Comparison of ENCODE assay signal across 17 mouse cellular contexts in genomic region chr11:32505091-32505739, GRCm38 (mm10). TPM values are rescaled to one million over a fixed set of nuclear protein-coding genes. Genes with fewer than 3 reads are reported as not detected.
DNase-seq lines count a peak whose midpoint lies in the region; ATAC-seq and TF ChIP-seq lines count a peak whose summit lies in the region.
"Had no signal": no experiment of that assay in that cellular context is flagged by ENCODE, and none has a peak within 500 bp of the region (broad histone marks: within the 10 kb centered on the region; RNA-seq: fewer than 3 reads in every experiment).

No protein-coding gene starts in this region.

- no peaks in the 10 kb centered on the region for H3K79me2 ChIP-seq in liver, adult 2 months (ENCODE audit: control insufficient read depth, insufficient read depth, low read length)
- no peaks in the 10 kb centered on the region for H3K79me2 ChIP-seq in myocyte (ENCODE audit: control insufficient read depth, insufficient read depth)

- H3K4me1 ChIP-seq in heart, embryonic 13.5 days = peaks cover 20% of the 10 kb centered on the region
- 0 out of 2 replicates have a peak, but pooled peaks cover 2% of the 10 kb centered on the region for H3K4me1 ChIP-seq in liver, adult 2 months (ENCODE audit: control insufficient read depth, insufficient read depth, low read length)
- H3K4me1 ChIP-seq in liver, embryonic 11.5 days (replicated peaks; ENCODE audit: control insufficient read depth, insufficient read depth, low read length) = peaks cover 6% of the 10 kb centered on the region; the same call in 1 of the 2 replicates
- peaks cover 4% of the 10 kb centered on the region; the same call in 1 of the 2 replicates for H3K4me1 ChIP-seq in cortical plate, adult 2 months (ENCODE audit: control insufficient read depth, insufficient read depth, low read length)
- H3K4me1 ChIP-seq in intestine, embryonic 15.5 days (replicated peaks) = no peaks in the 10 kb centered on the region
- H3K4me1 ChIP-seq: midbrain, embryonic 10.5 days had no signal

- TF ChIP-seq POLR2A in liver, adult 2 months (IDR thresholded peaks at IDR 0.05; ENCODE audit: extremely low read depth, insufficient read depth, low read length) = no peak
- TF ChIP-seq POLR2A in cortical plate, adult 2 months (IDR thresholded peaks at IDR 0.05; ENCODE audit: extremely low read depth, insufficient read depth, low read length) = no peak
- TF ChIP-seq POLR2A in myocyte (IDR thresholded peaks at IDR 0.05; ENCODE audit: insufficient read length, low read depth) = no peak

- no peak overlapping the region for H3K4me2 ChIP-seq in heart, embryonic 13.5 days
- no peak overlapping the region for H3K4me2 ChIP-seq in liver, embryonic 11.5 days
- peak overlapping the region; percentile 59 for H3K4me2 ChIP-seq in myocyte (ENCODE audit: low read depth)
- no peak overlapping the region for H3K4me2 ChIP-seq in intestine, embryonic 15.5 days (replicated peaks)

- H3K9me3 ChIP-seq in heart, embryonic 13.5 days = no peaks in the 10 kb centered on the region
- H3K9me3 ChIP-seq in liver, embryonic 11.5 days (ENCODE audit: control insufficient read depth, low read length) = no peaks in the 10 kb centered on the region
- H3K9me3 ChIP-seq in intestine, embryonic 15.5 days = no peaks in the 10 kb centered on the region
- H3K9me3 ChIP-seq: midbrain, embryonic 10.5 days had no signal

- no peak overlapping the region for H3K9ac ChIP-seq in heart, embryonic 13.5 days
- no peak overlapping the region for H3K9ac ChIP-seq in liver, adult 2 months (ENCODE audit: low read depth, low read length)
- H3K9ac ChIP-seq in liver, embryonic 11.5 days (ENCODE audit: low read depth, low read length) = no peak overlapping the region
- no peak overlapping the region for H3K9ac ChIP-seq in intestine, embryonic 15.5 days

- 62% methylated on average over 7 of the region's 7 CpGs for WGBS in heart, embryonic 13.5 days
- 33% methylated on average over 7 of the region's 7 CpGs for WGBS in liver, adult 2 months
- 74% methylated on average over 7 of the region's 7 CpGs for WGBS in liver, embryonic 11.5 days
- 73% methylated on average over 7 of the region's 7 CpGs for WGBS in intestine, embryonic 15.5 days

- H3K27me3 ChIP-seq in heart, embryonic 13.5 days (replicated peaks) = no peaks in the 10 kb centered on the region
- no peaks in the 10 kb centered on the region for H3K27me3 ChIP-seq in liver, adult 2 months (ENCODE audit: control insufficient read depth, insufficient read depth, low read length)
- no peaks in the 10 kb centered on the region for H3K27me3 ChIP-seq in liver, embryonic 11.5 days (replicated peaks; ENCODE audit: control insufficient read depth, insufficient read depth, low read length)
- H3K27me3 ChIP-seq in myocyte (ENCODE audit: control insufficient read depth, insufficient read depth, insufficient read length) = no peaks in the 10 kb centered on the region
- no peaks in the 10 kb centered on the region for H3K27me3 ChIP-seq in intestine, embryonic 15.5 days (replicated peaks)
- H3K27me3 ChIP-seq: Patski had no signal

- H3K4me3 ChIP-seq in heart, embryonic 13.5 days = no peak overlapping the region
- H3K4me3 ChIP-seq in liver, adult 2 months (ENCODE audit: insufficient read depth, low read depth, low read length) = no peak overlapping the region
- H3K4me3 ChIP-seq in liver, embryonic 11.5 days (ENCODE audit: low read depth, low read length) = no peak overlapping the region
- no peak overlapping the region for H3K4me3 ChIP-seq in cortical plate, adult 2 months (ENCODE audit: insufficient read depth, low read length)
- no peak overlapping the region for H3K4me3 ChIP-seq in myocyte
- no peak overlapping the region for H3K4me3 ChIP-seq in intestine, embryonic 15.5 days (replicated peaks)
- H3K4me3 ChIP-seq: midbrain, embryonic 10.5 days had no signal

- TF ChIP-seq CTCF in liver, adult 2 months (IDR thresholded peaks at IDR 0.05; ENCODE audit: low read depth, low read length) = no peak
- no peak for TF ChIP-seq CTCF in cortical plate, adult 2 months (IDR thresholded peaks at IDR 0.05; ENCODE audit: extremely low read depth, insufficient read depth, low read length)

- no peak for DNase-seq in heart, postnatal 14 days
- peak; percentile 66 for DNase-seq in liver, adult 2 months (ENCODE audit: extremely low read depth, low read depth, low spot score)
- no peak for DNase-seq in liver, embryonic 11.5 days (ENCODE audit: low spot score)
- DNase-seq: cerebellum, adult 2 months; kidney, postnatal 14 days; lung, postnatal 10 days; right cerebral cortex, postnatal 14 days; thymus, adult 2 months had no signal

- 0 out of 2 replicates have a peak overlapping the region, but pooled peaks have one; percentile 25 for H3K27ac ChIP-seq in heart, embryonic 13.5 days (replicated peaks)
- H3K27ac ChIP-seq in liver, adult 2 months (replicated peaks; ENCODE audit: insufficient read depth, low read depth, low read length) = no peak overlapping the region
- no peak overlapping the region for H3K27ac ChIP-seq in liver, embryonic 11.5 days (ENCODE audit: low read depth, low read length)
- H3K27ac ChIP-seq in cortical plate, adult 2 months (ENCODE audit: insufficient read depth, low read length) = peak overlapping the region; percentile 53; the same call in 1 of the 2 replicates
- no peak overlapping the region for H3K27ac ChIP-seq in intestine, embryonic 15.5 days
- H3K27ac ChIP-seq: hindbrain, postnatal 0 days; midbrain, embryonic 10.5 days had no signal

- H3ac ChIP-seq in myocyte (ENCODE audit: control insufficient read depth, insufficient read length) = no peak overlapping the region

- intact Hi-C loops in heart, postnatal 14 days (cut with DNase I) = no loop called here

- H3K36me3 ChIP-seq in heart, embryonic 13.5 days = peaks cover 18% of the 10 kb centered on the region
- no peaks in the 10 kb centered on the region for H3K36me3 ChIP-seq in liver, adult 2 months (ENCODE audit: control insufficient read depth, insufficient read depth, low read length)
- no peaks in the 10 kb centered on the region for H3K36me3 ChIP-seq in liver, embryonic 11.5 days (ENCODE audit: control insufficient read depth, insufficient read depth, low read length)
- H3K36me3 ChIP-seq in myocyte (ENCODE audit: control insufficient read depth, insufficient read depth) = no peaks in the 10 kb centered on the region
- H3K36me3 ChIP-seq in intestine, embryonic 15.5 days = no peaks in the 10 kb centered on the region

- ATAC-seq in heart, embryonic 13.5 days (ENCODE audit: extremely low read depth, insufficient number of reproducible peaks, low FRiP score, low TSS enrichment) = no peak
- no peak for ATAC-seq in liver, embryonic 11.5 days (replicated peaks; ENCODE audit: low FRiP score)
- no peak for ATAC-seq in intestine, embryonic 15.5 days
- ATAC-seq: forebrain, embryonic 16.5 days; hindbrain, postnatal 0 days; Patski had no signal

TF ChIP-seq in myocyte, 11 proteins besides CTCF, POLR2A, EP300 and RAD21:
- TF ChIP-seq MYOD1 (IDR thresholded peaks at IDR 0.05; ENCODE audit: control insufficient read depth in 1 of 3, insufficient read length in 2 of 3, low read depth in 2 of 3) = peak in 2 of 3 experiments; percentile 6 to 40
- TF ChIP-seq E2F4 (IDR thresholded peaks at IDR 0.05; ENCODE audit: insufficient read depth) = no peak
TF ChIP-seq in myocyte: peak in this region for 1.

RNA-seq across cellular contexts. Expression of gene Efcab9, which starts 26.7 kb away (rescaled TPM):
- polyA plus RNA-seq in heart, embryonic 13.5 days (2015; fragmentation: Nextera tagmentation; extraction: Ambion mirVana) = 0.25 TPM in 1 of 2 replicates, not detected in the other
- under 1 TPM; 0.57 to 0.68 TPM for total RNA-seq in heart, postnatal 14 days (2021)
- total RNA-seq in liver, adult 2 months (2014; rRNA removed) = 0.34 TPM in 1 of 2 replicates, not detected in the other
- polyA plus RNA-seq in liver, adult 2 months (2012; rRNA removed) = not detected in 2 replicates
- polyA plus RNA-seq in liver, embryonic 11.5 days (2014; fragmentation: Nextera tagmentation; extraction: Ambion mirVana) = 0.25 and 0.49 TPM in 2 replicates
- polyA plus RNA-seq in cortical plate, adult 2 months (2012; rRNA removed) = 0.31 and 0.68 TPM in 2 replicates
- polyA plus RNA-seq in myocyte (2012; fragmentation: generic; extraction: Trizol) = 0.08 TPM
- 0.35 and 0.64 TPM in 2 replicates for polyA plus RNA-seq in intestine, embryonic 15.5 days (2015; fragmentation: Nextera tagmentation; extraction: Ambion mirVana)
- total RNA-seq: granulocyte monocyte progenitor cell, adult 5-6 weeks; hindbrain, postnatal 0 days had no signal
- polyA plus RNA-seq: forebrain, embryonic 16.5 days; hindbrain, postnatal 0 days had no signal

RNA-seq across cellular contexts. Expression of gene Stk10, which starts 27.9 kb away (rescaled TPM):
- polyA plus RNA-seq in heart, embryonic 13.5 days (2015; fragmentation: Nextera tagmentation; extraction: Ambion mirVana) = 2.3 and 2.6 TPM in 2 replicates
- total RNA-seq in heart, postnatal 14 days (2021) = 10 to 100 TPM; 14.3 to 14.5 TPM
- 2.0 and 2.5 TPM in 2 replicates for total RNA-seq in liver, adult 2 months (2014; rRNA removed)
- polyA plus RNA-seq in liver, adult 2 months (2012; rRNA removed) = 2.0 and 2.4 TPM in 2 replicates
- polyA plus RNA-seq in liver, embryonic 11.5 days (2014; fragmentation: Nextera tagmentation; extraction: Ambion mirVana) = 4.8 and 5.8 TPM in 2 replicates
- 5.7 and 6.1 TPM in 2 replicates for polyA plus RNA-seq in cortical plate, adult 2 months (2012; rRNA removed)
- 7.1 TPM for polyA plus RNA-seq in myocyte (2012; fragmentation: generic; extraction: Trizol)
- 3.6 and 4.3 TPM in 2 replicates for polyA plus RNA-seq in intestine, embryonic 15.5 days (2015; fragmentation: Nextera tagmentation; extraction: Ambion mirVana)

RNA-seq across cellular contexts. Expression of gene Ubtd2, which starts 50.0 kb away (rescaled TPM):
- 26.5 and 26.8 TPM in 2 replicates for polyA plus RNA-seq in heart, embryonic 13.5 days (2015; fragmentation: Nextera tagmentation; extraction: Ambion mirVana)
- 10 to 100 TPM; 10.9 to 11.8 TPM for total RNA-seq in heart, postnatal 14 days (2021)
- total RNA-seq in liver, adult 2 months (2014; rRNA removed) = 1.5 and 2.2 TPM in 2 replicates
- polyA plus RNA-seq in liver, adult 2 months (2012; rRNA removed) = 1.8 TPM in 2 replicates
- 21.1 and 23.2 TPM in 2 replicates for polyA plus RNA-seq in liver, embryonic 11.5 days (2014; fragmentation: Nextera tagmentation; extraction: Ambion mirVana)
- 30.9 and 31.8 TPM in 2 replicates for polyA plus RNA-seq in cortical plate, adult 2 months (2012; rRNA removed)
- 14.6 TPM for polyA plus RNA-seq in myocyte (2012; fragmentation: generic; extraction: Trizol)
- polyA plus RNA-seq in intestine, embryonic 15.5 days (2015; fragmentation: Nextera tagmentation; extraction: Ambion mirVana) = 29.4 and 34.0 TPM in 2 replicates

Comparison
In these comparisons a context has a peak if more than half of its experiments do, and no peak if none do; other contexts are left out.
1. H3K27ac ChIP-seq: peak in heart, embryonic 13.5 days (single experiment) and cortical plate, adult 2 months (single experiment); none in liver, adult 2 months (single experiment), liver, embryonic 11.5 days (single experiment) and intestine, embryonic 15.5 days (single experiment).